Mouse (Mus musculus): ENCODE data around the gene Tia1.

DNA sequence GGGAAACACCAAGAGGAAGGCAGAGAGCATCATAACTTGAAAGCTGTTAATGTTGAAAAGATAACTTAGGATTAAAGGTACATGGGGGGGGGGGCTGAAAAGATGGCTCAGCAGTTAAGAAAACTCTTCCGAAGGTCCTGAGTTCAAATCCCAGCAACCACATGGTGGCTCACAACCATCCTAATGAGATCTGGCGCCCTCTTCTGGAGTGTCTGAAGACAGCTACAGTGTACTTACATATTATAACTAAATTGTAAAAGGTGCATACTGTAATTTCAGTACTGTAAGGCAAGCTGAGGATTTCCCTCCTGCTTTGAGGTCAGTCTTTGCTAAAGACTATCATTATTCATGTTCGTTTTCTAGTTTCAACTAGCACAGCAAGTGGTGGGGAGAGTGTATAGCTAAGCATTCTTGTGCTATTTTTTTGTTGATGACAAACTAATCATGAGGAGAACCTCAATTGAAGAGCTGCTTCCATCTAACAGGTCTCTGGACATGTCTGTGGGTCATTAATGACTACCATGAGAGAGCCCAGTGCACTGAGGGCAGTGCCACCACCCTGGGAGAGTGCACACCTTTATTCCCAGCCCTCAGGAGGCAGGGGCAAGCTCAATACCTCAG lies 33.8 kb upstream of the Tia1 start:
- TF ChIP-seq GATA1 (IDR thresholded peaks at IDR 0.05; ENCODE audit: borderline replicate concordance, low read length): no peak
- no peak for TF ChIP-seq FLI1 (IDR thresholded peaks at IDR 0.05; ENCODE audit: low read length)
